Mouse (Mus musculus) erythroblast, adult 5-6 weeks (primary cell): ENCODE measurements around the gene Arpc3. TPM values are rescaled to one million over a fixed set of nuclear protein-coding genes. Genes with fewer than 3 reads are reported as not detected.

Experiments
- ATAC-seq: replicated peaks from 2 replicates; pipeline ENCODE4 v1.8.0; 2016; ENCODE audit warnings: moderate number of reproducible peaks, mild to moderate bottlenecking, moderate TSS enrichment, inconsistent platforms; ENCODE audit not compliant: poor library complexity, low FRiP score, severe bottlenecking
- total RNA-seq, 2 experiments: library from RNA; stranded (forward) in 1 of 2; stranded (reverse) in 1 of 2; fragments of 150-400 nt in 1 of 2; fragments of 200-764, 138-1000 nt in 1 of 2; gene quantifications; 2 replicates each; pipeline versions ENCODE4 v1.2.3 to v1.2.4; 2015 to 2017; ENCODE audit warnings: low replicate concordance in 2 of 2

Arpc3 gene
- total RNA-seq, 2 experiments from 2014 or later: 98.4 to 303 TPM

DNA sequence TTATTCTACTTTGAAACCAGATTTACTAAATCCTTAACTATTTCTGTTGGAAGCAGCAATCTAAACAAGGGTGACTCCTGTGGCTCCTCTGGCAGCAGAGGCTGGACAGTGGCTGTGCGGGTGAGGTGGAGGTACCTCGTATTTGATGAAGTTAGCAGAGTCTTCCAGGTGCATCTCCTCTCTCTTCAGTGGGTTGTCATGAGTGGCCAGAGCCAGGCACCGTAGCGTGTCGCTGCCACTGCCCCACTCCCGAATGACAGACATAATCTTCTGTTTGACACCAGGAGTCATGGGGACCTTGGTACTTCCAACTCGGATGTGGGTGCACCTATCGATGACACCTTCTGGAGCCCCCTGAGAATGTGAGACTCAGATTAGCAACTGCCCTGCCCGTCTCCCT is 69.8 kb downstream of the Arpc3 start:
- ATAC-seq: no peak

Other genes with a start within 250 kb of the Arpc3 start
- 141 and 170 TPM in 2 replicates for gene Ppp1cc, start 233.6 kb upstream of the Arpc3 start, total RNA-seq (2015; ENCODE audit: low replicate concordance)
- gene Ppp1cc, start 233.6 kb upstream of the Arpc3 start, total RNA-seq (2017; ENCODE audit: low replicate concordance): 94.2 and 102 TPM in 2 replicates
- gene Hvcn1, start 185.1 kb upstream of the Arpc3 start, total RNA-seq (2015; ENCODE audit: low replicate concordance): 25.4 and 25.9 TPM in 2 replicates
- 18.5 and 37.0 TPM in 2 replicates for gene Hvcn1, start 185.1 kb upstream of the Arpc3 start, total RNA-seq (2017; ENCODE audit: low replicate concordance)
- gene Tctn1, start 127.4 kb upstream of the Arpc3 start, total RNA-seq (2015; ENCODE audit: low replicate concordance): 0.42 TPM in 1 of 2 replicates, not detected in the other
- gene Tctn1, start 127.4 kb upstream of the Arpc3 start, total RNA-seq (2017; ENCODE audit: low replicate concordance): 3.6 and 5.9 TPM in 2 replicates
- 2.1 and 2.9 TPM in 2 replicates for gene Pptc7, start 107.5 kb upstream of the Arpc3 start, total RNA-seq (2015; ENCODE audit: low replicate concordance)
- 1.4 and 4.0 TPM in 2 replicates for gene Pptc7, start 107.5 kb upstream of the Arpc3 start, total RNA-seq (2017; ENCODE audit: low replicate concordance)
- 1.5 TPM in 1 of 2 replicates, not detected in the other for gene Rad9b, start 37.6 kb upstream of the Arpc3 start, total RNA-seq (2015; ENCODE audit: low replicate concordance)
- 0.56 TPM in 1 of 2 replicates, not detected in the other for gene Rad9b, start 37.6 kb upstream of the Arpc3 start, total RNA-seq (2017; ENCODE audit: low replicate concordance)
- gene Vps29, start 37.5 kb upstream of the Arpc3 start, total RNA-seq (2015; ENCODE audit: low replicate concordance): 43.9 and 44.2 TPM in 2 replicates
- gene Vps29, start 37.5 kb upstream of the Arpc3 start, total RNA-seq (2017; ENCODE audit: low replicate concordance): 19.8 and 23.4 TPM in 2 replicates
- 21.1 and 35.9 TPM in 2 replicates for gene Gpn3, start 20.0 kb upstream of the Arpc3 start, total RNA-seq (2015; ENCODE audit: low replicate concordance)
- 25.0 and 53.7 TPM in 2 replicates for gene Gpn3, start 20.0 kb upstream of the Arpc3 start, total RNA-seq (2017; ENCODE audit: low replicate concordance)
- gene Fam216a, start 19.5 kb upstream of the Arpc3 start, total RNA-seq (2015; ENCODE audit: low replicate concordance): 6.5 and 9.0 TPM in 2 replicates
- gene Fam216a, start 19.5 kb upstream of the Arpc3 start, total RNA-seq (2017; ENCODE audit: low replicate concordance): 5.9 and 6.4 TPM in 2 replicates
- gene Anapc7, start 29.8 kb downstream of the Arpc3 start, total RNA-seq (2015; ENCODE audit: low replicate concordance): 13.2 and 14.6 TPM in 2 replicates
- gene Anapc7, start 29.8 kb downstream of the Arpc3 start, total RNA-seq (2017; ENCODE audit: low replicate concordance): 15.9 and 16.3 TPM in 2 replicates
- gene Atp2a2, start 110.3 kb downstream of the Arpc3 start, total RNA-seq (2015; ENCODE audit: low replicate concordance): 20.2 and 37.4 TPM in 2 replicates
- gene Atp2a2, start 110.3 kb downstream of the Arpc3 start, total RNA-seq (2017; ENCODE audit: low replicate concordance): 38.8 and 71.8 TPM in 2 replicates
- gene Ift81, start 222.6 kb downstream of the Arpc3 start, total RNA-seq (2015; ENCODE audit: low replicate concordance): not detected in 2 replicates
- 0.51 TPM in 1 of 2 replicates, not detected in the other for gene Ift81, start 222.6 kb downstream of the Arpc3 start, total RNA-seq (2017; ENCODE audit: low replicate concordance)